Mouse (Mus musculus) adrenal gland, postnatal 36 days (tissue): ENCODE measurements around the gene Zfp287. TPM values are rescaled to one million over a fixed set of nuclear protein-coding genes. Genes with fewer than 3 reads are reported as not detected.

ENCODE experiments used
- DNase-seq, 2 experiments: peaks; one replicate each; pipeline ENCODE4 v3.0.0; 2021; ENCODE audit warnings: mixed read lengths in 1 of 2
- total RNA-seq, 2 experiments: library from RNA; stranded (reverse); gene quantifications; 2 replicates each; pipeline ENCODE4 v1.2.3; 2021

Zfp287 gene
- total RNA-seq, 2 experiments from 2014 or later = 3.2 to 3.8 TPM

- DNase-seq = no peak
Measured at GRCm38 (mm10) chr11:62701218-62701617, 30.5 kb downstream of the Zfp287 start.

DNA sequence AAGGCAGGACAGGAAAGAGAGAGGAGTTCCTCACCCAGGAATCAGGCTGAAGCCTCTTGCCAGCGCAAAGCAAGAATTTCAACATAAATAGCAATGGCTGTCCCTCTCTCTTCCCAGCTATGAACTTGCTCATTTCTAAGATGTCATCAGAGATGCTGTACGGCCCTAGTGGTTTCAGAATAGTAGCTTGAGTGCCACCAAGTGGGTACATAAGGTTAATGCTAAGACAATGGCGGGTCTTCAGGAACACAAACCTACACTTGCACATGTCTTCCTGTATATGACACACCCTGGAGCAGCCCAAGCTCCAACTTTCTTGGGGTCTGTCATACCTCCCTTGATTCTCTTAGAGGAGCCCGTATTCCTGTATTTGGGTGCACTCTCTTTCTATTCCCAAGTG is 32.0 kb downstream of the Zfp287 start:
- DNase-seq = no peak

DNA sequence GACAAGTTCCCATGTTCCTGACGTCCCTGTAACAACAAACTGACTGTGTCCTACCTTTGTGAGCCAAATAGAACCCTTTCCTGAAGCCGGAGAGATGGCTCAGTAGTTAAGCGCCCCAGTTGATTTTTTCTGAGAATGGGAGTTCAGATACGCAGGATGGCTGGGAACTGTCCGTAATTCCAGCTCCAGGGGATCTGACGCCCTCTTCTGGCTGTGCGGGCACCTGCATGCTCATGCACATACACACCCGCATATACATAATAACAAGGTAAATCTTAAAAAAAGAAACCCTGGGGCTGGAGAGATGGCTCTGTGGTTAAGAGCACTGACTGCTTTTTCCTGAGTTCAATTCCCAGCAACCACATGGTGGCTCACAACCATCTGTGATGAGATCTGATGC is 36.6 kb downstream of the Zfp287 start:
- no peak for DNase-seq

DNA sequence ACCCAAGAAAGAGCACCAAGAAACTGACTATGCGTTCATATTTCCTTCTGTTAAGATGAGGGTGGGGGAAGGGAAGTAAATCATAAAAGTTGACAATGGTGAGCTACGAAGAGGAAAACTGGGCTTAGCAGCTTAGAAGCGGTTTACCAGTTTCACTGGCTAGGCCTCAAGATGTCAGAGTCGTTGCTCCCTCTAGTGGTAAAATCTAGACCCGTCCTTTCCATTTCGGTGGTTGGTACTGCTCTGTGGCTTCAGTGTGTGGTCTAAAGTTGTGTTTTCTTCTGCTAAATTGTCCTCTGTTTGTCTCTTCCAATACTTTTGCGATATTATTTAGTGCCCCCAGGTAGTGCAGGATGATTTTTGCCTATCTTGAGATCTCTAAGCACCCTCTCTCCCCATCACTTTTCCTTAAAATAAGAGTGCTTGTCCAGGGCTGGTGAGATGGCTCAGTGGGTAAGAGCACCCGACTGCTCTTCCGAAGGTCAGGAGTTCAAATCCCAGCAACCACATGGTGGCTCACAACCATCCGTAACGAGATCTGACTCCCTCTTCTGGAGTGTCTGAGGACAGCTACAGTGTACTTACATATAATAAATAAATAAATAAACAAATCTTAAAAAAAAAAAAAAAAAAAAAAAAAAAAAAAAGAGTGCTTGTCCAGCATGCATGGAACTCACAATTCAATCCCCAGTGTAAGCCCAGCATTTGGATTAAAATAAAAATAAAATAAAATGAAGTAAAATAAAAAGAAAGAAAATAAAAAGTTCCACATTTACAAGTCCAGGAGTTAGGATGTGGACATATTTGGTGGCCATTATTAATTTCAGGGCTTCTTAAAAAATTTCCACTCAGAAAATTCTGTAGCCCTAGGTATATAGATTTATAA is 38.2 kb downstream of the Zfp287 start:
- peak; percentile 9 to 38 for DNase-seq

GRCm38 (mm10) chr11:62691592-62691991 is 40.1 kb downstream of the Zfp287 start:
- DNase-seq = no peak

- DNase-seq = no peak
Measured at GRCm38 (mm10) chr11:62679954-62680353, 51.8 kb downstream of the Zfp287 start.

DNA sequence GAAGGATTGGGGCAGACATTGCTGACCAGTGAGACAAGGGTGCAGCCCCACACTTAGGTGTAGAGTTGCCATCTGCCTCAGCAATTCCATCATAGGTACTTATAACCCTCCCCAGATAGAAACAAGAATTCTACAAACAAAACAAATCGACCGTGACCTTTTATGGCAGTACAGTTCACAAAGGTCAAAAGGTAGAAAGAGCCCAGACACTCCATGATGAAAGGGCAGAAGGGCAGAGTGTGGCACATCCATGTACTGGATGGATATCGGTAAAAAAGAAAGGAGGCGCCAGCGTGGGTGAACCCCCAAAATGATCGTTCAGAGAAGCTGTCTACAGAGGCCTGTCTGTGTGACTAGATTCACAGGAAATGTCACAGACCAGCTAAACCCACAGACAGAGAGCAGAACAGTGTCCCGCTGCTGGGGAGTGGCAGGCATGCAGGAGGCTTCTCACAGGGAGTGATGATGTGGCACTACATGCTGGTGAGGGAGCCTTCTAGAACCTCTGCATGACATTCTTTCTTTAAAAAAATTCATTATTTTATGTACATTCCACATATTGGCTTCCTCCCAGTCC is 52.8 kb downstream of the Zfp287 start:
- no peak for DNase-seq

GRCm38 (mm10) chr11:62676290-62676596 is 55.5 kb downstream of the Zfp287 start:
- DNase-seq = no peak

DNA sequence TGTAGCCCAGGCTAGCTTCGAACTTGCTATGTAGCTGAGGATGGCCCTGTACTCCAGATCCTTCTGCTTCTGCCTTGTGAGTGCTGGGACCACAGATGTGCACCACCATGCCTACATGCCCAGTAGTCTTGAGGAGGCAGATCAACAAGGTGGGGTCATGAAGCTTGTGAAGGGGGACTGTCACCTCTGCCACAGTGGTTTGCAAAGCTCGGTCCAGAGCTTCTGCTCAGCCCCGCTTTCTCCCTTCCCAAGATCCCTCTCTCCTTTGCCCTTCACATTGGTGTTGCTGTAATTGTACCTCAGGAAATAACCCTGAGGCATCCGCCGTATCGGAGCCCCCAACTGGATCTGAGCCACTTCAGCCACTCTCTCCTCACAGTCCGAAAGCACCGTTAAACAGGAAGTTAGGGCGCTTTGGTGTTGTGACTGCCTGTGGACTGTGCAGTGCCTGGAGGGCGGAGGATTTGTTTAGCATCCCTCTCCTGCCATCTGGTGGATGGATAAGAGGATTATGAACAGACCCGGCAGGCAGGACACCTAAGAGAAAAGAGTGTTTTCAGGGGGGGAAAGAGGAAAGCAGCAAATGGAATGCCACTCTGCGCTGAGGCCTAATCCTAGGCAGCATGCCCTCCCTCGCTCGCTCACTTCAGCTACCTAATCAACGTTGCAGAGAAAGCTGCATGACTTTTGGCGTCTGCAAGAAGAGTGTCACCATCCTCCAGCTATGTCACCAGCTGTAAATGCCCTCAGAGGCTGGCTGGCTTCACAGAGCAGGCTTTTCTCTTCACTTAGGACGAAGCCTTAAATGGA is 56.0 kb downstream of the Zfp287 start:
- peak; percentile 64 to 73 for DNase-seq

DNA sequence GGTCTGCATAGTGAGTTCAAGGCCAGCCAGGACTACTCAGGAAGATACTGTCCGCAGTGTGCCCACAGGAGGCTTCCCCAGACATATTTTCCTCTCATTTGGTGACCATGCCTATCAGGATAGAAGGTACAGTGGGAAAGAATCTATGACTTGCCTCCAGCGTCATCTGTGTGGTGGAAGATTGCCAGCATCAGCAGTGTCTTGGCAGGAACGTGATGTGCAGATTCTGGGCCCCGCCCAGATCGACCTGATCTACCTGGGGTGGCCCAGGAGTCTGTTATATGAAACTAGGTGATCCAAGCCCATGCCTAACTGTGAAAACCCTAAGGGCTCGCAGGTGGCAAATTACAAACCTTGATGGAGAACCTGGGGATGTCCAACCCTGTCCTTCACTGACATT is 61.7 kb downstream of the Zfp287 start:
- DNase-seq = no peak

DNA sequence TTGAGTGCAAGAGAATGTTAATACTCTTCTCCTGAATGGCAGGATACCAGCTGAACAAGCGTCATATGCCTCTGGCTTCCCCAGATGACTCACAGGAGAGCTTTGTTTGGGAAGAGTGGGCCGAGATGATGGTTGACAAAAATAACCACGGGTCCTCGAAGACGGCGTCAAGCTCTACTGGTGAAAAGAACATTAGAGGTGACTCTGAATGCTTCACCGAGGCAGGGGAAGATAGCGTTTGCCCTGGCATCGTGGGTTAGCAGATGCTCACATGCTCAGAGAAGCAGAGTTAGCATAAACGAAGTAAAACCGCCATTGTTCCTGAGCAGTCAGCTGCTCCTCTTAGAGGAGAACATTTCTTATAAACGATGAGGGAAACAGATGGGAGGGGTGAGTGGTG is 62.2 kb downstream of the Zfp287 start:
- no peak for DNase-seq

GRCm38 (mm10) chr11:62668986-62669385 is 62.7 kb downstream of the Zfp287 start:
- DNase-seq = no peak

DNA sequence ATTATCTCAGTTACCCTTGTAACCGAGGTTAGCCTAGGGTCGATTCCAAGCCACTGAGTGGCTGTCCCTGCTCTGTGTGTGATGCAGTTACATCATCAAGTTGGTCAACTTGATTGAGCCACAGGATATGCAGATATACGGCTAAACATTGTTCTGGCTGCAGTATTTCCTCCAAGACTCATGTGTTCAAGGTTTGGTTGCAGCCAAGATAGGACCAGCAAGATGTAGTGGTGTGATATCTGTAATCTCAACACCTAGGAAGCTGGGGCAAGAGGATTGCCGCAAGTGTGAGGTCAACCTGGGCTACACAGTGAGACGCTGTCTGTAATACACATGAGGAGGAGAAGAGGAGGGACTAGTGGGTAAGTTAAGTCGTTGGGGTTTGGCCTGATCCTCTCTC is 67.5 kb downstream of the Zfp287 start:
- no peak for DNase-seq

- no peak for DNase-seq
Measured at GRCm38 (mm10) chr11:62660885-62661284, 70.8 kb downstream of the Zfp287 start.

- DNase-seq = no peak
Measured at GRCm38 (mm10) chr11:62652080-62652479, 79.6 kb downstream of the Zfp287 start.

DNA sequence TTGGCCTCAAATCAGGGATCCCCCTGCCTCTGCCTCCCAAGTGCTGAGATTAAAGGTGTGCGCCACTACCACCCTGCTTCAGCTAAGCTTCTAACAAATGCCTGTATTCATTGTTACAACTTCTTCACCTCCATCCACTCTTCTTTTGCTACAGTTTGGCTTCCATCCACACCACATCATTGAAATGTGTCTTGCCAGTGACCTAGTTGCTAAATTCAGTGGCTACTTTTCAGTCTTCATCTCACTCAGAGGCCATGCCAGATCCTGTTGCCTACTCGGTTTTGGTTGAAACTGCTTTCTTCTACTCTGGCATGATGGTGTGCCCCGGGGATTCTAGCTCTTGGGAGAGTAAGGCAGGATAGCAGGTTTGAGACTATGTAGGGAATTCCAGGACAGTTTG is 80.1 kb downstream of the Zfp287 start:
- no peak for DNase-seq

Other genes with a start within 250 kb of the Zfp287 start
- 10 to 100 TPM; 30.2 to 37.2 TPM for gene Cenpv, start 192.6 kb downstream of the Zfp287 start, total RNA-seq
- gene Ubb, start 180.7 kb downstream of the Zfp287 start, total RNA-seq = 1,000 to 10,000 TPM; 1,237 to 1,515 TPM
- gene Trpv2, start 157.4 kb downstream of the Zfp287 start, total RNA-seq = 1 to 10 TPM; 2.0 to 3.7 TPM
- gene Lrrc75a, start 83.4 kb downstream of the Zfp287 start, total RNA-seq = 10 to 100 TPM; 28.0 to 31.8 TPM
- gene Mmgt2, start 83.2 kb downstream of the Zfp287 start, total RNA-seq = 10 to 100 TPM; 38.0 to 42.6 TPM
- gene Gm10428, start 21.2 kb upstream of the Zfp287 start, total RNA-seq = not detected
- gene Zfp286, start 57.6 kb upstream of the Zfp287 start, total RNA-seq = 1 to 10 TPM; 1.8 to 2.3 TPM
- gene Trim16, start 88.3 kb upstream of the Zfp287 start, total RNA-seq = 1 to 10 TPM; 5.8 to 6.6 TPM
- under 1 TPM; 0.72 to 0.83 TPM for gene Fbxw10, start 115.2 kb upstream of the Zfp287 start, total RNA-seq
- 10 to 100 TPM; 50.8 to 56.2 TPM for gene Tvp23b, start 147.6 kb upstream of the Zfp287 start, total RNA-seq
- not detected for gene Cdrt4, start 219.3 kb upstream of the Zfp287 start, total RNA-seq